Mouse (Mus musculus): ENCODE data around the gene Kmt2e.

DNA sequence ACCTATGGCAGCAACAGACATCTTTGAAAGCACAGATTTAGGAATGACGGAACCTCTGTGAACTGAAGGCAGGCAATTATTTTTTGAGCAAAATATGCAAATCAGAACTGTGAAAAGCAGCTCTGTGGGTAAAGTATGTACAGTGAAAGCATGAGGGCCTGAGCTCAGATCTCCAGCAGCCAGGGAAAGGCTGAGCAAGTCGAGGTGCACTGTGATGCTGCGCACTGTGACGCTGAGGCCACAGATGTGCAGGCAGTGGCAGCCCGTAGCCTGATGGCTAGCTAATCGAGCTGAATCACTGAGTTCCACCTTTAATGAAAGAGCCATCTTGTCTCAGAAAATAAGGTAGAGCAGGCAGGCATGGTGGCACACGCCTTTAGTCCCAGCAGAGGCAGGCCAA is 101.5 kb downstream of the Kmt2e start:
- TF ChIP-seq CTCF (IDR thresholded peaks at IDR 0.05; ENCODE audit: low read depth, low read length) (no peak), GATA1 (IDR thresholded peaks at IDR 0.05; ENCODE audit: borderline replicate concordance, low read length) (no peak), TAL1 (conservative IDR thresholded peaks at IDR 0.05; ENCODE audit: low read depth, low read length) (no peak), GATA2 (IDR thresholded peaks at IDR 0.05; ENCODE audit: borderline replicate concordance, low read depth, low read length) (no peak), POLR2AphosphoS5 (IDR thresholded peaks at IDR 0.05; ENCODE audit: insufficient replicate concordance, low read depth, low read length) (no peak)
